ENCODE assay signal across 19 mouse cellular contexts in genomic region chr1:194580539-194580938, GRCm38 (mm10).
"Had no signal": no experiment of that assay in that cellular context is flagged by ENCODE, and none has a peak within 500 bp of the region (broad histone marks: within the 10 kb centered on the region; RNA-seq: fewer than 3 reads in every experiment).

No protein-coding gene starts in this region.

- H3K27me3 ChIP-seq: intestine, embryonic 15.5 days; kidney, embryonic 15.5 days; limb, embryonic 12.5 days; limb, embryonic 15.5 days; lung, embryonic 15.5 days; midbrain, embryonic 12.5 days; midbrain, embryonic 15.5 days; neural tube, embryonic 12.5 days; neural tube, embryonic 15.5 days had no signal

- H3K4me2 ChIP-seq: intestine, embryonic 15.5 days; kidney, embryonic 15.5 days; limb, embryonic 12.5 days; limb, embryonic 15.5 days; lung, embryonic 15.5 days; midbrain, embryonic 12.5 days; midbrain, embryonic 15.5 days; neural tube, embryonic 12.5 days; neural tube, embryonic 15.5 days had no signal

- H3K9me3 ChIP-seq: intestine, embryonic 15.5 days; kidney, embryonic 15.5 days; limb, embryonic 12.5 days; limb, embryonic 15.5 days; lung, embryonic 15.5 days; midbrain, embryonic 12.5 days; midbrain, embryonic 15.5 days; neural tube, embryonic 12.5 days; neural tube, embryonic 15.5 days had no signal

- DNase-seq: kidney, adult 11 months; kidney, adult 8-10 months; kidney, postnatal 10 days; kidney, postnatal 36 days; lung, adult 18-20 months; lung, postnatal 10 days; lung, postnatal 4 days; retina, postnatal 1 day; thymus, adult 18-20 months; thymus, postnatal 36 days had no signal

- H3K4me3 ChIP-seq: intestine, embryonic 15.5 days; kidney, embryonic 15.5 days; limb, embryonic 12.5 days; limb, embryonic 15.5 days; lung, embryonic 15.5 days; midbrain, embryonic 12.5 days; midbrain, embryonic 15.5 days; neural tube, embryonic 12.5 days; neural tube, embryonic 15.5 days had no signal

- ATAC-seq: intestine, embryonic 15.5 days; midbrain, embryonic 15.5 days had no signal

- H3K36me3 ChIP-seq: intestine, embryonic 15.5 days; kidney, embryonic 15.5 days; limb, embryonic 12.5 days; limb, embryonic 15.5 days; lung, embryonic 15.5 days; midbrain, embryonic 12.5 days; midbrain, embryonic 15.5 days; neural tube, embryonic 12.5 days; neural tube, embryonic 15.5 days had no signal

- H3K4me1 ChIP-seq: intestine, embryonic 15.5 days; kidney, embryonic 15.5 days; limb, embryonic 12.5 days; limb, embryonic 15.5 days; lung, embryonic 15.5 days; midbrain, embryonic 12.5 days; midbrain, embryonic 15.5 days; neural tube, embryonic 12.5 days had no signal

- H3K9ac ChIP-seq: intestine, embryonic 15.5 days; kidney, embryonic 15.5 days; limb, embryonic 12.5 days; limb, embryonic 15.5 days; lung, embryonic 15.5 days; midbrain, embryonic 12.5 days; midbrain, embryonic 15.5 days; neural tube, embryonic 12.5 days; neural tube, embryonic 15.5 days had no signal

- H3K27ac ChIP-seq: intestine, embryonic 15.5 days; kidney, embryonic 15.5 days; limb, embryonic 12.5 days; limb, embryonic 15.5 days; lung, embryonic 15.5 days; midbrain, embryonic 12.5 days; midbrain, embryonic 15.5 days; neural tube, embryonic 12.5 days; neural tube, embryonic 15.5 days had no signal
